Mouse (Mus musculus) hindbrain, embryonic 12.5 days (tissue): ENCODE results near the gene Elovl2. TPM values are rescaled to one million over a fixed set of nuclear protein-coding genes. Genes with fewer than 3 reads are reported as not detected.
"Not testable (repeated sequence)": the region's sequence is repeated elsewhere in the genome, so short reads cannot be mapped to it uniquely, and the experiment has no call there.

Experiments
- ATAC-seq: fragments of 200-750 bp; cut with Nextera tagmentation; 2 replicates; pipeline ENCODE4 v1.8.0; 2017; ENCODE audit warnings: moderate TSS enrichment; ENCODE audit not compliant: low FRiP score
- H3K27ac ChIP-seq: fragments of 300-500 bp; sonication (generic); 2 replicates; pipeline ENCODE4 v1.5.1; 2016; ENCODE audit warnings: mild to moderate bottlenecking
- H3K27me3 ChIP-seq: fragments of 300-500 bp; sonication (generic); 2 replicates; pipeline ENCODE4 v1.6.1; 2016; ENCODE audit warnings: mild to moderate bottlenecking
- H3K36me3 ChIP-seq: fragments of 300-500 bp; sonication (generic); 2 replicates; pipeline ENCODE4 v1.6.1; 2016; ENCODE audit warnings: mild to moderate bottlenecking
- H3K4me1 ChIP-seq: fragments of 300-500 bp; sonication (generic); 2 replicates; pipeline ENCODE4 v1.6.1; 2016
- H3K4me2 ChIP-seq: fragments of 300-500 bp; sonication (generic); replicated peaks from 2 replicates; pipeline ENCODE4 v1.6.1; 2016; ENCODE audit warnings: mild to moderate bottlenecking
- H3K4me3 ChIP-seq: fragments of 300-500 bp; sonication (generic); 2 replicates; pipeline ENCODE4 v1.5.1; 2016; ENCODE audit warnings: mild to moderate bottlenecking
- H3K9ac ChIP-seq: fragments of 300-500 bp; sonication (generic); 2 replicates; pipeline ENCODE4 v1.6.1; 2016; ENCODE audit warnings: mild to moderate bottlenecking, moderate library complexity
- H3K9me3 ChIP-seq: fragments of 300-500 bp; sonication (generic); replicated peaks from 2 replicates; pipeline ENCODE4 v1.6.1; 2016; ENCODE audit warnings: mild to moderate bottlenecking
- WGBS: fragments of 180-500 bp; shearing (Covaris S2); methylation state at CpG from one replicate; pipeline ENCODE4 v1.1.7; 2016; 5-methylcytosine and 5-hydroxymethylcytosine counted together
- polyA plus RNA-seq: library from polyadenylated mRNA; unstranded; fragments of >200 nt; fragmentation: Nextera tagmentation; extraction: Ambion mirVana; gene quantifications from 2 replicates; pipeline ENCODE4 v1.2.1, GENCODE M21; 2016

Gene Elovl2
- polyA plus RNA-seq, 1 experiment from 2014 or later: 38.0 TPM

- Histone ChIP-seq H3K27me3 (no peaks in the 10 kb centered on the region), H3K4me2 (no peak overlapping the region), H3K36me3 (no peaks in the 10 kb centered on the region), H3K4me1 (no peaks in the 10 kb centered on the region), H3K9me3 (no peaks in the 10 kb centered on the region), H3K9ac (no peak overlapping the region), H3K27ac (no peak overlapping the region), H3K4me3 (no peak overlapping the region)
- no peak for ATAC-seq
- 90% methylated on average over 5 of the region's 5 CpGs for WGBS
Measured at GRCm38 (mm10) chr13:41230256-41230655, 10.1 kb upstream of the Elovl2 start.

- H3K27ac ChIP-seq: no peak overlapping the region
- no peak overlapping the region for H3K4me2 ChIP-seq
- 91% methylated on average over 5 of the region's 5 CpGs for WGBS
- no peak for ATAC-seq
- no peak overlapping the region for H3K4me3 ChIP-seq
- H3K36me3 ChIP-seq: no peaks in the 10 kb centered on the region
- H3K9me3 ChIP-seq: 0 out of 2 replicates have a peak, but pooled peaks cover 8% of the 10 kb centered on the region
- no peaks in the 10 kb centered on the region for H3K4me1 ChIP-seq
- H3K9ac ChIP-seq: no peak overlapping the region
- H3K27me3 ChIP-seq: no peaks in the 10 kb centered on the region
Measured at GRCm38 (mm10) chr13:41228060-41228459, 7.9 kb upstream of the Elovl2 start.

DNA sequence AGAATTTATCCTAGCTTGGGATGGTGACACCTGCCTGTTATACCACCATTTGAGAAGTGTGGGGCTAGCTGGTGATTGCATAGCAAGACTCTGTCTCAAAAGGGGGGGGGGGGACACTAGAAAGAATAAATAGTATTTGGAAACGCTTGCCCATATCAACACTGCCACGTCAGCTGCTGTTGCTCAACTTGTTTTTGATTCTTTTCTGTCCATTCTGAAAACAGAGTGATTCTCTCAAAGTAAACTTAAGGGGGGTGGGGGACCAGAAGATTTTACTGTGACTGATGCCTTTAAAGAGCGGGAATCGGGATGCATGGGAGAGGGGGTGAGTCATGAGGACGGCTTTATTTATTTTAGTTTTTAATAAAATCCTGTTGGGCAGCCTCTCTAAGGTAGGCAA, 6.3 kb upstream of the Elovl2 start:
- Histone ChIP-seq H3K4me3 (no peak overlapping the region), H3K9ac (no peak overlapping the region), H3K27me3 (no peaks in the 10 kb centered on the region), H3K27ac (no peak overlapping the region), H3K4me2 (no peak overlapping the region), H3K36me3 (no peaks in the 10 kb centered on the region), H3K4me1 (no peaks in the 10 kb centered on the region), H3K9me3 (peaks cover 21% of the 10 kb centered on the region; the same call in 1 of the 2 replicates)
- WGBS: 87% methylated on average over 5 of the region's 5 CpGs
- ATAC-seq: no peak

GRCm38 (mm10) chr13:41219687-41220303, 410 bp downstream of the Elovl2 start:
- ATAC-seq: peak; percentile 89
- peaks cover 32% of the 10 kb centered on the region for H3K9me3 ChIP-seq
- H3K4me2 ChIP-seq: peak overlapping the region; percentile 49
- H3K4me3 ChIP-seq: peak overlapping the region; percentile 73
- no peaks in the 10 kb centered on the region for H3K36me3 ChIP-seq
- no peaks in the 10 kb centered on the region for H3K27me3 ChIP-seq
- H3K4me1 ChIP-seq: peaks cover 11% of the 10 kb centered on the region; the same call in 1 of the 2 replicates
- WGBS: 3% methylated on average over 35 of the region's 39 CpGs
- H3K27ac ChIP-seq: peak overlapping the region; percentile 80
- peak overlapping the region; percentile 77 for H3K9ac ChIP-seq

GRCm38 (mm10) chr13:41219056-41219455, 1.1 kb downstream of the Elovl2 start:
- WGBS: 27% methylated on average over 1 of the region's 1 CpGs
- peak overlapping the region; percentile 77; the same call in 1 of the 2 replicates for H3K9ac ChIP-seq
- peak overlapping the region; percentile 49 for H3K4me2 ChIP-seq

GRCm38 (mm10) chr13:41216236-41216635, 4.0 kb downstream of the Elovl2 start:
- Histone ChIP-seq H3K9ac (no peak overlapping the region), H3K27me3 (no peaks in the 10 kb centered on the region), H3K4me2 (no peak overlapping the region), H3K4me3 (no peak overlapping the region), H3K36me3 (no peaks in the 10 kb centered on the region), H3K27ac (no peak overlapping the region), H3K4me1 (peaks cover 11% of the 10 kb centered on the region; the same call in 1 of the 2 replicates), H3K9me3 (peaks cover 8% of the 10 kb centered on the region)
- 78% methylated on average over 3 of the region's 3 CpGs for WGBS
- ATAC-seq: no peak

More at GRCm38 (mm10) chr13:41219056-41219455, 1.1 kb downstream of the Elovl2 start:
- Histone ChIP-seq H3K27me3 (no peaks in the 10 kb centered on the region), H3K4me3 (peak overlapping the region; percentile 73), H3K9me3 (peaks cover 30% of the 10 kb centered on the region), H3K4me1 (peaks cover 11% of the 10 kb centered on the region; the same call in 1 of the 2 replicates), H3K36me3 (no peaks in the 10 kb centered on the region), H3K27ac (no peak overlapping the region)
- ATAC-seq: no peak

- ATAC-seq: no peak
- no peak overlapping the region for H3K4me3 ChIP-seq
- H3K9me3 ChIP-seq: peaks cover 3% of the 10 kb centered on the region
- H3K36me3 ChIP-seq: no peaks in the 10 kb centered on the region
- 91% methylated on average over 6 of the region's 6 CpGs for WGBS
- H3K27me3 ChIP-seq: no peaks in the 10 kb centered on the region
- no peak overlapping the region for H3K9ac ChIP-seq
- H3K4me1 ChIP-seq: peaks cover 11% of the 10 kb centered on the region; the same call in 1 of the 2 replicates
- H3K4me2 ChIP-seq: no peak overlapping the region
- no peak overlapping the region for H3K27ac ChIP-seq
Measured at GRCm38 (mm10) chr13:41215669-41216068, 4.5 kb downstream of the Elovl2 start.

- H3K27me3 ChIP-seq: no peaks in the 10 kb centered on the region
- no peaks in the 10 kb centered on the region for H3K4me1 ChIP-seq
- WGBS: 80% methylated on average over 6 of the region's 6 CpGs
- no peaks in the 10 kb centered on the region for H3K9me3 ChIP-seq
- H3K4me3 ChIP-seq: no peak overlapping the region
- H3K36me3 ChIP-seq: no peaks in the 10 kb centered on the region
- ATAC-seq: no peak
- H3K4me2 ChIP-seq: no peak overlapping the region
- no peak overlapping the region for H3K9ac ChIP-seq
- no peak overlapping the region for H3K27ac ChIP-seq
Measured at GRCm38 (mm10) chr13:41212558-41213322, 7.5 kb downstream of the Elovl2 start.

DNA sequence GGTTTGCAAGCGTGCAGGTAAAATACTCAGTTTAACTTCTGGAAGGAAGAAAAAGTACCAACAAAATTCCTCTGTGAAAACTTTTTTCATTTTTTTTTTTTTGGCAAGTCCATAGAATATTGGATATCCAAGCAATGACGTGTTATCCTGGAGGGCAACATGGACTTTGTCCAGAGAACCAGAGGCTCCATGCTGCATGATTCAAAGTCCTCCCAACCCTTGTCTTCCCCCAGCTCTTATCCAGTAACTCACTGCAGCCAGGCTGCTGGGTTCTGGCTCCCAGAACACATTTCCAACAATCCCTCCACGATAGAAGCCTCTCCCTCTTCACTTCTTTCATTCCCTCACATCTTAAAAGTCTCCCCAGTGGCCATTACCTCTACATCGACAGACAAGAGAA, 8.9 kb downstream of the Elovl2 start:
- Histone ChIP-seq H3K4me3 (no peak overlapping the region), H3K4me2 (no peak overlapping the region), H3K4me1 (no peaks in the 10 kb centered on the region), H3K27me3 (no peaks in the 10 kb centered on the region), H3K27ac (no peak overlapping the region), H3K36me3 (no peaks in the 10 kb centered on the region), H3K9me3 (no peaks in the 10 kb centered on the region), H3K9ac (no peak overlapping the region)
- no peak for ATAC-seq
- WGBS: 86% methylated on average over 4 of the region's 4 CpGs

DNA sequence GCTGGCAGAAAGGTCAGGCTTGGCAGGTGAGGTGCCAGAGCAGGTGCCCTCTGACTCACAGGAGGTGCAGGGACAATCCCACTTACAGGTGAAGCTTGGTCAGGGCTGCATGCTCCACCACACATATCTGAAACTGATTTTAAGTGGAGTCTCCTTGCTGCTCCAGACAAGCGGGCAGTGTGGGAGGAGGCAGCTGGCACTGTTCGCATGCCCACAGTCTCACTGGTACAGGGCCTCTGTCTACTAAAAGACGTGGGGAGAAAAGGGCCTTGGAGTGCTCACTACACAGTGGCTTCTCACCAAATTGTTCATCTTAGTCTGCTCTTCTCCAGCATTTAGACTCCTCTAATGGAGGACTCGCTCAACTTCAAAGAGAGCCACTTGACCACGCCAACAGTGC, 14.0 kb downstream of the Elovl2 start:
- Histone ChIP-seq H3K4me1 (peaks cover 12% of the 10 kb centered on the region), H3K9ac (no peak overlapping the region), H3K9me3 (no peaks in the 10 kb centered on the region), H3K4me3 (no peak overlapping the region), H3K27me3 (no peaks in the 10 kb centered on the region), H3K27ac (no peak overlapping the region), H3K4me2 (no peak overlapping the region), H3K36me3 (no peaks in the 10 kb centered on the region)
- no peak for ATAC-seq
- WGBS: 95% methylated on average over 5 of the region's 5 CpGs

GRCm38 (mm10) chr13:41205568-41205967, 14.6 kb downstream of the Elovl2 start:
- not testable (repeated sequence) for H3K4me3 ChIP-seq, H3K9me3 ChIP-seq

GRCm38 (mm10) chr13:41203691-41204090, 16.5 kb downstream of the Elovl2 start:
- no peaks in the 10 kb centered on the region for H3K9me3 ChIP-seq
- no peak overlapping the region for H3K27ac ChIP-seq
- 68% methylated on average over 9 of the region's 9 CpGs for WGBS
- no peak overlapping the region for H3K9ac ChIP-seq
- H3K4me1 ChIP-seq: peaks cover 12% of the 10 kb centered on the region
- H3K36me3 ChIP-seq: no peaks in the 10 kb centered on the region
- no peak overlapping the region for H3K4me2 ChIP-seq
- no peak for ATAC-seq
- H3K4me3 ChIP-seq: no peak overlapping the region
- no peaks in the 10 kb centered on the region for H3K27me3 ChIP-seq

More at GRCm38 (mm10) chr13:41205568-41205967, 14.6 kb downstream of the Elovl2 start:
- H3K4me2 ChIP-seq, H3K27me3 ChIP-seq, ATAC-seq, H3K27ac ChIP-seq, H3K36me3 ChIP-seq, H3K9ac ChIP-seq: not testable (repeated sequence)
- H3K4me1 ChIP-seq: peaks cover 12% of the 10 kb centered on the region
